Mouse (Mus musculus) heart, embryonic 13.5 days (tissue): Measurements from ENCODE around the gene Cdh23. TPM values are rescaled to one million over a fixed set of nuclear protein-coding genes. Genes with fewer than 3 reads are reported as not detected.
A peak's percentile ranks its signal among the peaks of the same experiment; 100 is the strongest.

Experiments used
- ATAC-seq: fragments of 200-750 bp; cut with Nextera tagmentation; 2 replicates; pipeline ENCODE4 v1.8.0; 2017; ENCODE audit warnings: moderate TSS enrichment; ENCODE audit not compliant: insufficient number of reproducible peaks, low FRiP score, low TSS enrichment; ENCODE audit errors: extremely low read depth
- H3K27ac ChIP-seq: fragments of 300-500 bp; sonication (generic); replicated peaks from 2 replicates; pipeline ENCODE4 v1.5.1; 2015; ENCODE audit warnings: moderate library complexity, mild to moderate bottlenecking, inconsistent platforms
- H3K27me3 ChIP-seq: fragments of 300-500 bp; sonication (generic); replicated peaks from 2 replicates; pipeline ENCODE4 v1.6.1; 2015; ENCODE audit warnings: mild to moderate bottlenecking, inconsistent platforms
- H3K36me3 ChIP-seq: fragments of 300-500 bp; sonication (generic); 2 replicates; pipeline ENCODE4 v1.6.1; 2015; ENCODE audit warnings: mild to moderate bottlenecking, inconsistent platforms
- H3K4me1 ChIP-seq: fragments of 300-500 bp; sonication (generic); 2 replicates; pipeline ENCODE4 v1.6.1; 2015; ENCODE audit warnings: inconsistent platforms
- H3K4me2 ChIP-seq: fragments of 300-500 bp; sonication (generic); 2 replicates; pipeline ENCODE4 v1.6.1; 2015; ENCODE audit warnings: inconsistent platforms, mild to moderate bottlenecking, moderate library complexity
- H3K4me3 ChIP-seq: fragments of 300-500 bp; sonication (generic); 2 replicates; pipeline ENCODE4 v1.5.1; 2015; ENCODE audit warnings: moderate library complexity, mild to moderate bottlenecking, inconsistent platforms
- H3K9ac ChIP-seq: fragments of 300-500 bp; sonication (generic); 2 replicates; pipeline ENCODE4 v1.6.1; 2015; ENCODE audit warnings: inconsistent platforms, mild to moderate bottlenecking, moderate library complexity
- H3K9me3 ChIP-seq: fragments of 300-500 bp; sonication (generic); 2 replicates; pipeline ENCODE4 v1.6.1; 2016; ENCODE audit warnings: inconsistent platforms
- WGBS: fragments of 180-500 bp; shearing (Covaris S2); methylation state at CpG from one replicate; pipeline ENCODE4 v1.1.7; 2015; ENCODE audit warnings: mixed read lengths; 5-methylcytosine and 5-hydroxymethylcytosine counted together
- polyA plus RNA-seq: library from polyadenylated mRNA; unstranded; fragments of >200 nt; fragmentation: Nextera tagmentation; extraction: Ambion mirVana; gene quantifications from 2 replicates; pipeline ENCODE4 v1.2.1, GENCODE M21; 2015

Cdh23 gene
- polyA plus RNA-seq, 1 experiment from 2014 or later, result 0.27 TPM

DNA sequence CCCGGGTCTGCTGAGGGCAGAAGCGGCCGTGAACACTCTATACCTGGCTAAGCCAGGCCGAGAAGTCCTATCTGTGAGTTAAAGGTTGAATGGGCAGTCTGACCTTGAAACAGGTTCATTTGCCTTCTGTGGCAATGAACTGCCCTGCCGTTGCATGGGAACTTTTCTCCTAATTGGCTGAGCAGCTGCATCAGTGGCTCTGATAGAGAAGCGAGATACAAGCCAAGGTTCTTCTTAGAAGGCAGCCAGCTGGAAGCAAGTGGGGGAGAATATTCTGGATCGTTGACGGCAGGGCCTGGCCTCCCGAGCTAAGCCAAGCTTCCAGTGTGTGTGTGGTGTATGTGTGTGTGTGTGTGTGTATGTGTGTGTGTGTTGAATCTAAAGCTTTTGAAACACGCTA, 431.0 kb downstream of the Cdh23 start:
- 65% methylated on average over 10 of the region's 10 CpGs for WGBS
- H3K27ac ChIP-seq, result no peak overlapping the region
- H3K27me3 ChIP-seq, result no peaks in the 10 kb centered on the region
- ATAC-seq, result no peak
- H3K4me3 ChIP-seq, result no peak overlapping the region
- no peak overlapping the region for H3K9ac ChIP-seq
- peaks cover 31% of the 10 kb centered on the region for H3K4me1 ChIP-seq
- H3K36me3 ChIP-seq, result no peaks in the 10 kb centered on the region
- H3K4me2 ChIP-seq, result no peak overlapping the region
- no peaks in the 10 kb centered on the region for H3K9me3 ChIP-seq

DNA sequence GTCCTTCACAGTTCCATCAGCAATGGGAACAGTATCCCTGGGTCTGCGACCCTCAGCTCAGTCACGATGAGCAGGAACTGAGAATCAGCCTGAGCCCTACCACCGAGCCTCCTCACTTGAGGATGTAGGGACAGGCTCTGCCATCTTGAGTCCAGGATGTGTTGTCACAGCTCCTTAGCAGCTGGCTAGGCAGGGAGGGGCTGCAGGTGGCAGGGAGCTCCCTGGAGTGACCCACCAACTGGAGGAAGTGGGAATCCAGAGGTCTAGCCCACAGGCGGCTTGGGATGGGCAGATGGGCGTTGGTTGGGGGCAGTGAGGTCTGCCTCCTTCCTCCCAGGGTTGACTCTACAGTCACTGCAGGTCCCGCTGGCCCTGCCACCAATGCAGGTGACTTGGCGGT, 432.9 kb downstream of the Cdh23 start:
- Histone ChIP-seq H3K36me3 (no peaks in the 10 kb centered on the region), H3K9ac (no peak overlapping the region), H3K4me3 (no peak overlapping the region), H3K9me3 (no peaks in the 10 kb centered on the region), H3K4me2 (no peak overlapping the region), H3K4me1 (peaks cover 26% of the 10 kb centered on the region), H3K27me3 (no peaks in the 10 kb centered on the region), H3K27ac (no peak overlapping the region)
- WGBS, result 81% methylated on average over 7 of the region's 7 CpGs
- no peak for ATAC-seq

DNA sequence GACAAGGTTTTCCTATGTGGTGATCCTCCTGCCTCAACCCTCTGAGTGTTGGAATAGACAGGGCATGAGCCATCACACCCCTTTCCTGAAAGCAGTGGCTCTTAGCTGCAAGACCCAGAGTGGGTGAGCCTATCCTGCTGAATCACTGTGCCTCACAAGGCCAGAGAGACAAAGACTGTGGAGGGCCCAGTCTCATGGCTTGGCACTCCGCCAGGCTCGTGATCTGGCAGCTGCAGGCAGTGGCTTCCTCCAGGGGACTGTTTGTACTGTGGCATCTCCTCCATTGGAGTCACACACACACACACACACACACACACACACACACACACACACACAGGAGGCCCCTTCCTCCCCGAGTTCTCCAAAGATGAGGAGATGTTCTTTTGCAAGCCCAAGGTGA, 433.9 kb downstream of the Cdh23 start:
- no peak overlapping the region for H3K4me2 ChIP-seq
- H3K9ac ChIP-seq, result peak overlapping the region; percentile 52; the same call in 1 of the 2 replicates
- 23% methylated on average over 3 of the region's 3 CpGs for WGBS
- no peaks in the 10 kb centered on the region for H3K9me3 ChIP-seq
- 0 out of 2 replicates have a peak, but pooled peaks have one; percentile 39 for ATAC-seq
- H3K4me1 ChIP-seq, result peaks cover 26% of the 10 kb centered on the region
- H3K27me3 ChIP-seq, result no peaks in the 10 kb centered on the region
- no peak overlapping the region for H3K4me3 ChIP-seq
- no peaks in the 10 kb centered on the region for H3K36me3 ChIP-seq
- H3K27ac ChIP-seq, result peak overlapping the region; percentile 75

DNA sequence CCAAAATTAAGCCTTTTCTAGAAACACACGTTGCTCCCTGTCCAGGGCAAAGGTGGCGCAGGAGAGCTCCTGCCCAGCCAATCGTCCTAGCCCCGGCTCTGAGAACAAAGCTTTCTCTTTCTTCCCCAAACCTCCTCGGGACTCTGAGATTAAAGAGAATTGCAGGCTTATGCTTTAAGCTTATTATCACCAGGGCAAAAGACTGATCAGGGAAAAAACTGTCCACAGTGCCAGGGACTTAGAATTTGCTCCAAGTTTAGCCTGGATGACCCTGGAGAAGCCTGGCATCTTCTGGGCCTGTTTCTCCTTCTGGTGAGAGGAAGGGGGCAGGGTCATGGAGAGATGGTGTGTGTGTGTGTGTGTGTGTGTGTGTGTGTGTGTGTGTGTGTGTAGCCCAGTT, 434.8 kb downstream of the Cdh23 start:
- Histone ChIP-seq H3K27me3 (no peaks in the 10 kb centered on the region), H3K9me3 (no peaks in the 10 kb centered on the region), H3K9ac (no peak overlapping the region), H3K4me3 (no peak overlapping the region), H3K4me1 (peaks cover 26% of the 10 kb centered on the region), H3K36me3 (no peaks in the 10 kb centered on the region), H3K27ac (no peak overlapping the region), H3K4me2 (no peak overlapping the region)
- no peak for ATAC-seq
- WGBS, result 44% methylated on average over 5 of the region's 5 CpGs

DNA sequence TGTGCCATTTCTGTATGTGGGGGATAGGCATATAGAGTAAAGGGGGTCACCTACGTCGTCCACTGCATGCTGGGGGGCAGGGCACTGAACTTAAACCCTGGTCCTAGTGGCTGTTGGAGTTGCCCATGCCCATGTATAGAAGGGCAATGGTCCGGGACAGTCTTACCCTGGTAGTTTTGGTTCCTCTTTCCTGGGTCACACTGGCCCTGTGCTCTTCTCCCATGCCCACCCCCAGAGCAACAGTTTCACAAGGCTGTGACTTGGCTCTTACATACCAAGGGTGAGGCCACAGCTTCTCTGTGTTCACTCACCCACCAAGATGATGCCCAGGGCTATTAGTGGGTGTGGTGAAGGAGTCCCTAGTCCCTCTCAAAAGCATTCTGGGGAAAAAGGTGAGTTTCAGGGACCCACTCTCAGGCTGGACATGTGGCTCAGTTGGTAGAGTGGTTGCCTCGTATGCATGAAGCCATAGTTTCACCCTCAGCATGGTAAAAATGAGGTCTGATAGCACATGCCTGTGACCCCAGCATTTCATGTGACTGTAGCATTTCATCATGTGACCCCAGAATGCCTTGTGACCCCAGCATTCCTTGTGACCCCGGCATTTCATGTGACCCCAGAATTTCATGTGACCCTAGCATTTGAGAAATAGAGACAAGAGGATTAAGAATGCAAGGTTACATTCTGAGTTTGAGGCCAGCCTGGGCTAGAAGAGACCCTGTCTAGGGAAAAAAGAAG, 435.6 kb downstream of the Cdh23 start:
- H3K27me3 ChIP-seq, result no peaks in the 10 kb centered on the region
- H3K27ac ChIP-seq, result no peak overlapping the region
- ATAC-seq, result no peak
- 73% methylated on average over 5 of the region's 5 CpGs for WGBS
- H3K4me2 ChIP-seq, result no peak overlapping the region
- H3K9ac ChIP-seq, result no peak overlapping the region
- H3K4me1 ChIP-seq, result peaks cover 30% of the 10 kb centered on the region
- no peaks in the 10 kb centered on the region for H3K9me3 ChIP-seq
- H3K4me3 ChIP-seq, result no peak overlapping the region
- no peaks in the 10 kb centered on the region for H3K36me3 ChIP-seq

DNA sequence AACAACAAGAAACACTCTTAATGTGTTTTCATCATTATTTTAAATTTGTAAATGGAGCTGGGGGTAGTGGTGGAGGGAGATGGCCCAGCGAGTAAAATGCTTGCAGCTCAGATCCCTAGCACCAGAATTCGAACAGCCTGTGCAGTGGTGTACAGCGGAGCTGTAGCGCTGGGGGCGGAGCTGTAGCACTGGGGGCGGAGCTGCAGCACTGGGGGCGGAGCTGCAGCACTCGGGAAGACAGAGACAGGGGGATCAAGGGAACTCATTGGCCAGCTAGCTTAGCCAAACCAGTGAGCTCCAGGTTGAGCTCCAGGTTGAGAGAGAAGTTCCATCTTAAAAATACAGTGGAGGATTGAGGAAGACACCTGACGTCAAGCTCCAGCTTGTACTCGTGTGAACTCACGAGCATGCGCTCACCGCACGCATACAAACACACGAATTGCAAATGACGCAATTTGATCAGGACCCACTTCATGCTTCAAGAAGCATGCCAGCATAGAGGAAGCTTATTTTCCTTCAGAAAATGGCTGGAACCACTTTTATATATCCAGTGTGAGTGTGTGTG, 438.9 kb downstream of the Cdh23 start:
- Histone ChIP-seq H3K36me3 (no peaks in the 10 kb centered on the region), H3K4me3 (no peak overlapping the region), H3K9me3 (no peaks in the 10 kb centered on the region), H3K9ac (no peak overlapping the region), H3K4me1 (peaks cover 18% of the 10 kb centered on the region), H3K4me2 (no peak overlapping the region), H3K27ac (no peak overlapping the region), H3K27me3 (no peaks in the 10 kb centered on the region; the same call in 1 of the 2 replicates)
- WGBS, result 62% methylated on average over 16 of the region's 16 CpGs
- no peak for ATAC-seq

DNA sequence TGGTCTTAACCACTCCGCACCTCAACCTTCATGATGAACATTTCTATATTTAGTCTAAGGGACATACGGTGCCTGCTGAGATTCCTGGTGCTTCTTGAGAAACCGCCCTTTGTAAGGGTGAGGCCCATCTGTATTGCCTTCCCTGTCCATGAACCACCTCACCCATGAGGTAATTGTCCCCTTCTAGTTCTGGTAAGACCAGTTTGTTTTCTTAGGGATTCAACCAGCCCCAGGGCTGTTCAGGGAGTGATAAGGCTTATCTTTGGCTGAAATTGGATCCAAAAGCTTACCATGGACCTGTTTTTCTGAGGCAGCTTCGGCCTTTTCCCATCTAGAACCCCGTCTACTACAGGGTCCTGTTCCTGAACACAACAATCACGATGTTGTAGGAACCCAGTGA, 440.2 kb downstream of the Cdh23 start:
- WGBS, result 52% methylated on average over 6 of the region's 6 CpGs

More for the DNA sequence above, 440.2 kb downstream of the Cdh23 start:
- H3K4me3 ChIP-seq, result no peak overlapping the region
- no peaks in the 10 kb centered on the region for H3K36me3 ChIP-seq
- H3K4me2 ChIP-seq, result no peak overlapping the region
- H3K27me3 ChIP-seq, result no peaks in the 10 kb centered on the region; the same call in 1 of the 2 replicates
- no peak for ATAC-seq
- no peak overlapping the region for H3K27ac ChIP-seq
- no peaks in the 10 kb centered on the region for H3K9me3 ChIP-seq
- H3K9ac ChIP-seq, result no peak overlapping the region
- H3K4me1 ChIP-seq, result 0 out of 2 replicates have a peak, but pooled peaks cover 13% of the 10 kb centered on the region

Other genes starting within 250 kb of the Cdh23 start
- 5.4 and 5.6 TPM in 2 replicates for gene Slc29a3, start 56.3 kb upstream of the Cdh23 start, polyA plus RNA-seq
- 12.1 and 13.9 TPM in 2 replicates for gene Unc5b, start 135.1 kb upstream of the Cdh23 start, polyA plus RNA-seq